Mouse (Mus musculus) MEL (cell line): ENCODE data around the gene Npr3. TPM values are rescaled to one million over a fixed set of nuclear protein-coding genes. Genes with fewer than 3 reads are reported as not detected.

Source experiments
- DNase-seq: peaks from one replicate; pipeline ENCODE4 v3.0.0; 2011; ENCODE audit warnings: low read depth, low spot score
- H3K27ac ChIP-seq: 2 replicates; pipeline ENCODE4 v1.5.1; 2012; ENCODE audit warnings: low read depth, mild to moderate bottlenecking, control low read depth, low read length, moderate library complexity; ENCODE audit not compliant: control insufficient read depth
- H3K27me3 ChIP-seq, 2 experiments: fragments of 150-350 bp in 1 of 2; sonication (generic) in 1 of 2; 2 replicates each; pipeline ENCODE4 v1.6.1; 2012; ENCODE audit warnings: low read length in 2 of 2, mild to moderate bottlenecking in 2 of 2, improper control_type of control experiment in 1 of 2, moderate library complexity in 1 of 2; ENCODE audit not compliant: insufficient read depth in 2 of 2, control insufficient read depth in 1 of 2
- H3K36me3 ChIP-seq, 2 experiments: 2 replicates each; pipeline ENCODE4 v1.6.1; 2012 to 2014; ENCODE audit warnings: low read length in 2 of 2, improper control_type of control experiment in 1 of 2, inconsistent platforms in 1 of 2, mild to moderate bottlenecking in 1 of 2; ENCODE audit not compliant: insufficient read depth in 2 of 2, control insufficient read depth in 1 of 2
- H3K4me1 ChIP-seq, 2 experiments: fragments of 150-350 bp in 1 of 2; sonication (generic) in 1 of 2; 2 replicates each; pipeline ENCODE4 v1.6.1; 2012; ENCODE audit warnings: low read length in 2 of 2, improper control_type of control experiment in 1 of 2, mild to moderate bottlenecking in 1 of 2; ENCODE audit not compliant: insufficient read depth in 2 of 2, control insufficient read depth in 1 of 2
- H3K4me3 ChIP-seq, 2 experiments: fragments of 150-350 bp in 1 of 2; sonication (generic) in 1 of 2; 2 replicates each; pipeline ENCODE4 v1.5.1; 2012; ENCODE audit warnings: low read depth in 2 of 2, low read length in 2 of 2, mild to moderate bottlenecking in 2 of 2, moderate library complexity in 2 of 2, control low read depth in 1 of 2, improper control_type of control experiment in 1 of 2; ENCODE audit not compliant: control insufficient read depth in 1 of 2, insufficient read depth in 1 of 2
- H3K79me2 ChIP-seq: 2 replicates; pipeline ENCODE4 v1.6.1; 2012; ENCODE audit warnings: mild to moderate bottlenecking, low read length, moderate library complexity; ENCODE audit not compliant: control insufficient read depth, poor library complexity, insufficient read depth
- H3K9ac ChIP-seq: 2 replicates; pipeline ENCODE4 v1.6.1; 2012; ENCODE audit warnings: low read depth, mild to moderate bottlenecking, control low read depth, low read length, moderate library complexity; ENCODE audit not compliant: control insufficient read depth, poor library complexity, severe bottlenecking
- H3K9me3 ChIP-seq: fragments of 150-350 bp; sonication (generic); replicated peaks from 2 replicates; pipeline ENCODE4 v1.6.1; 2012; ENCODE audit warnings: mild to moderate bottlenecking, low read length, improper control_type of control experiment, moderate library complexity; ENCODE audit not compliant: insufficient read depth
- CHD1 ChIP-seq: IDR thresholded peaks from 2 replicates; pipeline ENCODE4 v1.6.1; 2012; ENCODE audit warnings: low read depth, mild to moderate bottlenecking, inconsistent platforms, low read length, improper control_type of control experiment
- EP300 ChIP-seq, 2 experiments: IDR thresholded peaks; 2 replicates each; pipeline ENCODE4 v1.6.1; 2011; ENCODE audit warnings: improper control_type of control experiment in 2 of 2, low read length in 2 of 2, low read depth in 1 of 2, mild to moderate bottlenecking in 1 of 2
- HCFC1 ChIP-seq: IDR thresholded peaks from 2 replicates; pipeline ENCODE4 v1.6.1; 2012; ENCODE audit warnings: low read depth, mild to moderate bottlenecking, inconsistent platforms, low read length, improper control_type of control experiment, moderate library complexity
- JUND ChIP-seq: IDR thresholded peaks from 2 replicates; pipeline ENCODE4 v1.6.1; 2011; ENCODE audit warnings: low read depth, mild to moderate bottlenecking, improper control_type of control experiment, low read length
- KAT2A ChIP-seq: conservative IDR thresholded peaks from 2 replicates; pipeline ENCODE4 v1.6.1; 2012; ENCODE audit warnings: low read depth, low read length, improper control_type of control experiment, inconsistent platforms
- MAFK ChIP-seq: IDR thresholded peaks from 2 replicates; pipeline ENCODE4 v1.6.1; 2011; ENCODE audit warnings: low read depth, mild to moderate bottlenecking, low read length, improper control_type of control experiment, borderline replicate concordance
- MAZ ChIP-seq: IDR thresholded peaks from 2 replicates; pipeline ENCODE4 v1.6.1; 2012; ENCODE audit warnings: low read depth, mild to moderate bottlenecking, inconsistent platforms, low read length, improper control_type of control experiment
- MEF2A ChIP-seq: IDR thresholded peaks from 2 replicates; pipeline ENCODE4 v1.6.1; 2014; ENCODE audit warnings: low read depth, mild to moderate bottlenecking, inconsistent platforms, low read length, improper control_type of control experiment; ENCODE audit not compliant: poor library complexity, insufficient replicate concordance, severe bottlenecking; ENCODE audit errors: extremely low read depth
- MYB ChIP-seq: IDR thresholded peaks from 2 replicates; pipeline ENCODE4 v1.6.1; 2011; ENCODE audit warnings: mild to moderate bottlenecking, low read depth, low read length, improper control_type of control experiment
- NRF1 ChIP-seq: IDR thresholded peaks from 2 replicates; pipeline ENCODE4 v1.6.1; 2014; ENCODE audit warnings: low read depth, mild to moderate bottlenecking, inconsistent platforms, low read length, improper control_type of control experiment, moderate library complexity; ENCODE audit not compliant: poor library complexity, insufficient read depth, severe bottlenecking
- POLR2A ChIP-seq, 2 experiments: IDR thresholded peaks; 2 replicates each; pipeline ENCODE4 v1.6.1; 2011 to 2012; ENCODE audit warnings: low read length in 2 of 2, mild to moderate bottlenecking in 2 of 2, control low read depth in 1 of 2, improper control_type of control experiment in 1 of 2, low read depth in 1 of 2, moderate library complexity in 1 of 2; ENCODE audit not compliant: control insufficient read depth in 1 of 2, insufficient read depth in 1 of 2, poor library complexity in 1 of 2
- POLR2AphosphoS2 ChIP-seq: IDR thresholded peaks from 2 replicates; pipeline ENCODE4 v1.6.1; 2011; ENCODE audit warnings: low read length, improper control_type of control experiment
- POLR2AphosphoS5 ChIP-seq: IDR thresholded peaks from 2 replicates; pipeline ENCODE4 v1.6.1; 2012; ENCODE audit warnings: low read depth, borderline replicate concordance, mild to moderate bottlenecking, inconsistent platforms, low read length, moderate library complexity, mixed read lengths
- TAL1 ChIP-seq: IDR thresholded peaks from 2 replicates; pipeline ENCODE4 v1.6.1; 2012; ENCODE audit warnings: mild to moderate bottlenecking, inconsistent platforms, low read length, moderate library complexity, mixed read lengths
- TBP ChIP-seq: IDR thresholded peaks from 2 replicates; pipeline ENCODE4 v1.8.0; 2011; ENCODE audit warnings: low read depth, low read length, improper control_type of control experiment
- USF1 ChIP-seq: IDR thresholded peaks from 2 replicates; pipeline ENCODE4 v1.6.1; 2014; ENCODE audit warnings: low read depth, mild to moderate bottlenecking, inconsistent platforms, low read length, improper control_type of control experiment, moderate library complexity
- ZKSCAN1 ChIP-seq: IDR thresholded peaks from 2 replicates; pipeline ENCODE4 v1.6.1; 2012; ENCODE audit warnings: low read depth, mild to moderate bottlenecking, inconsistent platforms, low read length, improper control_type of control experiment, moderate library complexity
- ZMIZ1 ChIP-seq: IDR thresholded peaks from 2 replicates; pipeline ENCODE4 v1.6.1; 2012; ENCODE audit warnings: low read depth, mild to moderate bottlenecking, inconsistent platforms, low read length, improper control_type of control experiment, moderate library complexity
- polyA plus RNA-seq, 2 experiments: library from polyadenylated mRNA; stranded (reverse) in 1 of 2; unstranded in 1 of 2; fragments of >175 nt in 1 of 2; fragments of >200 nt in 1 of 2; gene quantifications; 2 replicates each; pipeline versions ENCODE4 v1.2.1 to v1.2.4; 2012; ENCODE audit warnings: low replicate concordance in 2 of 2, low read depth in 1 of 2; ENCODE audit not compliant: insufficient read length in 2 of 2, insufficient read depth in 1 of 2, missing spikeins in 1 of 2
- total RNA-seq: library from RNA; depleted of rRNA; stranded (reverse); fragments of 300-350 nt; gene quantifications from 2 replicates; pipeline ENCODE4 v1.2.3, GENCODE M21; 2012; rRNA removed

Npr3 gene
- not detected in 2 replicates for total RNA-seq
- polyA plus RNA-seq, result not detected

DNA sequence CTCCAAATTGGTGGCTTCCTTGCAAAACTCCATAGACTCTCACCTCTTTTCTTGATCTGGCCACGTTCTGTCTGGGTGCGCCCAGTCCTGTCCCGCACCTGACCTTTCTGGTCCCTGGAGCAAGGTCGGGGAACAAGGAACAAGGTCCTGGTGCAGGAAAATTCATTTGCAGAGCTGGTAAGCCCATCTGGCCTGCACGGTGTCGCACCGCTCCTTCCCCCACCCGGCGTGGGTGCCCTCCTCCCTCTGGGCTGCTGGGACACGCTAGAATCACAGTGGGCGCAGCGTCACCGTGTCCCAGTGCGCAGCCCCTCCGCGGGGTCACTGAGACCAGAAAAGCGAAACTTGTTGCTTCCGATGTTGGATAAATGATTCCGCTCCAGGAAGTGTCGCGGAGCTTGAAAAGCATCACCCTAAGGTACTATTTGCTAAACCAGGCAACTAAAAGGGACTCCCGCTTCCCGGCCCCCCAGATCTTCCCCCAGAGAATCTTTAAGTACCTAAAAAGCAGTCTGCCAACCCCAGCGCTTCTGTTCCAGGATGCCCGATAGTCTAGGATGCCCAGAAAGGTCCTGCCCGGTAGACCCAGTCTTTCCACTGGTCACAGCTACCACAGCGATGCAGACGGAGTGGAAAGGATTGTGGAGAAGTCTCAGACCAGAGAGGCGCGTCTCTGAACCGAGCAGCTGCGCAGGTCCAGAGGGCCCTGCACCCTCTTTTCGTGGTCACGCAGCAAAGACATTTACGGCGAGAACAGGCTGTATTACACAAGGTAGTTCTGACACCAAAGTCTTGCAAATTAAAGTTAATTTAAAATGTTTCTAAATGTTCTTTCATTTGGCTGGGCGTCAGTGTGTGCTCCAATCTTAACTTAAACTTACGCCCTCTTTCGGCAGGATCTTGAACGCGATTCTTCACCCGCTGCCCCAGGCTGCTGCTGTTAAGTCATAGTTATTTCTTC lies at the start of gene Npr3:
Npr3 (minus strand) TSS at position 717 of the 961 bp plus-strand sequence.
- Histone ChIP-seq H3K9me3 (no peaks in the 10 kb centered on the region), H3K4me3 (no peak within 1 kb of the TSS), H3K4me1 (no peaks in the 10 kb centered on the region), H3K27me3 (no peaks in the 10 kb centered on the region; a peak in 2 of 4 replicates), H3K79me2 (no peaks in the 10 kb centered on the region), H3K9ac (no peak within 1 kb of the TSS)
- TF ChIP-seq MAZ (no peak), ZKSCAN1 (no peak), JUND (no peak)
- TF ChIP-seq, all 39 proteins: peak for 0
- DNase-seq, result no peak
- Histone ChIP-seq H3K27ac (no peak within 1 kb of the TSS), H3K36me3 (no peaks in the 10 kb centered on the region)

DNA sequence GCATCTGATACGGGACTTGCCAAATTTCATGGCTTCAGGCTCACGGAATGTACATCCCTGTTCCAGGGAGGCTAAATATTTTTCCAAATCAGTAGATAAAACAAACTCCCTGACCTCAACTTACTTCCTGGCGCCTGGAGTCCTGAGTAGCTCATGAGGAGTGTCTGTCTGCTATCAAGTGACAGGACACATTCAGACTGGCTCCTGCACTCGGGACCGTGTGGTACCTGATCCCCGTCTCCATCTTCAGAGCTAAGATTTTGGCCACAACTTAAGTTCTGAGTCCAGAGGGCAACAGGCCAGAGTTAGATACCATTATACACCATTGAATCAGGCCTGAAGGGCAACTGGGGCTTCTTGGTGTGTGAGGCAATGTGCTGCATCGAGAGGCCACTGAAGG lies 49.0 kb upstream of the Npr3 start:
- TF ChIP-seq JUND (no peak), EP300 (IDR thresholded peaks at IDR 0.05; ENCODE audit: low read depth in 1 of 2, low read length in 2 of 2) (no peak), POLR2AphosphoS5 (no peak), ZKSCAN1 (no peak), TBP (no peak), ZMIZ1 (no peak), MAFK (no peak), POLR2A (IDR thresholded peaks at IDR 0.05; ENCODE audit: control insufficient read depth in 1 of 2, insufficient read depth in 1 of 2, low read depth in 1 of 2, low read length in 2 of 2, poor library complexity in 1 of 2) (no peak)
- H3K79me2 ChIP-seq, result no peaks in the 10 kb centered on the region

GRCm38 (mm10) chr15:11954190-11954589 lies 47.1 kb upstream of the Npr3 start:
- Histone ChIP-seq H3K9me3 (no peaks in the 10 kb centered on the region), H3K27me3 (peaks cover 17 to 31% of the 10 kb centered on the region in 2 experiments), H3K9ac (no peak overlapping the region), H3K4me1 (no peaks in the 10 kb centered on the region), H3K36me3 (no peaks in the 10 kb centered on the region), H3K27ac (no peak overlapping the region), H3K79me2 (no peaks in the 10 kb centered on the region), H3K4me3 (no peak overlapping the region)
- DNase-seq, result no peak
- TF ChIP-seq POLR2AphosphoS2, result no peak
- no peak for TF ChIP-seq USF1
- no peak for TF ChIP-seq CHD1
- no peak for TF ChIP-seq NRF1
- TF ChIP-seq MAZ, result no peak
- TF ChIP-seq ZKSCAN1, result no peak
- TF ChIP-seq MAFK, result no peak
- TF ChIP-seq HCFC1, result no peak
- TF ChIP-seq TAL1, result no peak
- TF ChIP-seq KAT2A, result no peak
- no peak for TF ChIP-seq MYB
- TF ChIP-seq MEF2A, result no peak

More for the DNA sequence above, 49.0 kb upstream of the Npr3 start:
- DNase-seq, result no peak
- H3K9me3 ChIP-seq, result no peaks in the 10 kb centered on the region
- no peaks in the 10 kb centered on the region for H3K4me1 ChIP-seq
- H3K9ac ChIP-seq, result no peak overlapping the region
- peaks cover 20 to 31% of the 10 kb centered on the region in 2 experiments for H3K27me3 ChIP-seq
- no peak overlapping the region for H3K4me3 ChIP-seq
- no peaks in the 10 kb centered on the region for H3K36me3 ChIP-seq
- no peak overlapping the region for H3K27ac ChIP-seq
